Mouse (Mus musculus): Measurements from ENCODE around the gene Ccer1.
"Not testable (repeated sequence)": the region's sequence is repeated elsewhere in the genome, so short reads cannot be mapped to it uniquely, and the experiment has no call there.

The Ccer1 gene

GRCm38 (mm10) chr10:97692913-97693312, at the start of gene Ccer1:
Gene Ccer1, plus strand, starts transcription at chr10:97693059.
- DNase-seq (ENCODE audit: low spot score): no peak

- no peak for DNase-seq (ENCODE audit: low spot score)
Measured at GRCm38 (mm10) chr10:97643768-97644167, 49.1 kb upstream of the Ccer1 start, which contains the start of gene Epyc. Gene Epyc, plus strand, starts transcription at chr10:97644068.

- DNase-seq (ENCODE audit: low spot score): no peak
Measured at GRCm38 (mm10) chr10:97650334-97650733, 42.5 kb upstream of the Ccer1 start.

- no peak for DNase-seq (ENCODE audit: low spot score)
Measured at GRCm38 (mm10) chr10:97659489-97659888, 33.4 kb upstream of the Ccer1 start.

GRCm38 (mm10) chr10:97668656-97669055, 24.2 kb upstream of the Ccer1 start:
- DNase-seq (ENCODE audit: low spot score): no peak

GRCm38 (mm10) chr10:97670202-97670601, 22.7 kb upstream of the Ccer1 start:
- DNase-seq (ENCODE audit: low spot score): no peak

GRCm38 (mm10) chr10:97673239-97673638, 19.6 kb upstream of the Ccer1 start:
- no peak for DNase-seq (ENCODE audit: low spot score)

GRCm38 (mm10) chr10:97682981-97683380, 9.9 kb upstream of the Ccer1 start:
- no peak for DNase-seq (ENCODE audit: low spot score)

GRCm38 (mm10) chr10:97687198-97687597, 5.7 kb upstream of the Ccer1 start:
- no peak for DNase-seq (ENCODE audit: low spot score)

GRCm38 (mm10) chr10:97689425-97689824, 3.4 kb upstream of the Ccer1 start:
- no peak for DNase-seq (ENCODE audit: low spot score)

GRCm38 (mm10) chr10:97693398-97694135, 708 bp downstream of the Ccer1 start:
- DNase-seq (ENCODE audit: low spot score): no peak

- no peak for DNase-seq (ENCODE audit: low spot score)
Measured at GRCm38 (mm10) chr10:97702321-97702720, 9.5 kb downstream of the Ccer1 start.

GRCm38 (mm10) chr10:97704562-97704961, 11.7 kb downstream of the Ccer1 start:
- no peak for DNase-seq (ENCODE audit: low spot score)

GRCm38 (mm10) chr10:97712687-97713086, 19.8 kb downstream of the Ccer1 start:
- DNase-seq (ENCODE audit: low spot score): no peak

- DNase-seq (ENCODE audit: low spot score): no peak
Measured at GRCm38 (mm10) chr10:97714584-97714983, 21.7 kb downstream of the Ccer1 start.

- DNase-seq (ENCODE audit: low spot score): no peak
Measured at GRCm38 (mm10) chr10:97715289-97715906, 22.5 kb downstream of the Ccer1 start.

GRCm38 (mm10) chr10:97717233-97717632, 24.4 kb downstream of the Ccer1 start:
- no peak for DNase-seq (ENCODE audit: low spot score)

- no peak for DNase-seq (ENCODE audit: low spot score)
Measured at GRCm38 (mm10) chr10:97718021-97718420, 25.2 kb downstream of the Ccer1 start.

GRCm38 (mm10) chr10:97720625-97721024, 27.8 kb downstream of the Ccer1 start:
- DNase-seq (ENCODE audit: low spot score): no peak

GRCm38 (mm10) chr10:97722709-97723108, 29.9 kb downstream of the Ccer1 start:
- no peak for DNase-seq (ENCODE audit: low spot score)

- DNase-seq (ENCODE audit: low spot score): no peak
Measured at GRCm38 (mm10) chr10:97725929-97726328, 33.1 kb downstream of the Ccer1 start.

GRCm38 (mm10) chr10:97726655-97727054, 33.8 kb downstream of the Ccer1 start, which contains the start of gene C030005K15Rik:
Gene C030005K15Rik, minus strand, starts transcription at chr10:97726755.
- DNase-seq (ENCODE audit: low spot score): not testable (repeated sequence)
